Mouse (Mus musculus) midbrain, embryonic 11.5 days (tissue): ENCODE results near the gene Zfp664. TPM values are rescaled to one million over a fixed set of nuclear protein-coding genes. Genes with fewer than 3 reads are reported as not detected.
A peak's percentile ranks its signal among the peaks of the same experiment; 100 is the strongest.

ENCODE experiments used
- ATAC-seq: fragments of 200-750 bp; cut with Nextera tagmentation; 2 replicates; pipeline ENCODE4 v1.8.0; 2017; ENCODE audit warnings: moderate TSS enrichment, moderate library complexity; ENCODE audit not compliant: low FRiP score
- DNase-seq: peaks from one replicate; pipeline ENCODE4 v3.0.0; 2015; ENCODE audit warnings: low spot score; ENCODE audit errors: missing footprints
- H3K27ac ChIP-seq: fragments of 300-500 bp; sonication (generic); 2 replicates; pipeline ENCODE4 v1.5.1; 2014; ENCODE audit warnings: low read depth, low read length
- H3K27me3 ChIP-seq: fragments of 300-500 bp; sonication (generic); 2 replicates; pipeline ENCODE4 v1.6.1; 2014; ENCODE audit warnings: mild to moderate bottlenecking, low read length, moderate library complexity, mixed read lengths; ENCODE audit not compliant: control insufficient read depth, insufficient read depth
- H3K36me3 ChIP-seq: fragments of 300-500 bp; sonication (generic); 2 replicates; pipeline ENCODE4 v1.6.1; 2014; ENCODE audit warnings: mild to moderate bottlenecking, low read length, moderate library complexity, mixed read lengths; ENCODE audit not compliant: control insufficient read depth, insufficient read depth
- H3K4me1 ChIP-seq: fragments of 300-500 bp; sonication (generic); 2 replicates; pipeline ENCODE4 v1.6.1; 2014; ENCODE audit warnings: low read length; ENCODE audit not compliant: control insufficient read depth, insufficient read depth
- H3K4me2 ChIP-seq: fragments of 300-500 bp; sonication (generic); 2 replicates; pipeline ENCODE4 v1.6.1; 2014; ENCODE audit warnings: mild to moderate bottlenecking, moderate library complexity
- H3K4me3 ChIP-seq: fragments of 300-500 bp; sonication (generic); 2 replicates; pipeline ENCODE4 v1.5.1; 2014; ENCODE audit warnings: low read depth, low read length
- H3K9ac ChIP-seq: fragments of 300-500 bp; sonication (generic); 2 replicates; pipeline ENCODE4 v1.6.1; 2014; ENCODE audit warnings: low read length
- H3K9me3 ChIP-seq: fragments of 300-500 bp; sonication (generic); 2 replicates; pipeline ENCODE4 v1.6.1; 2016; ENCODE audit warnings: low read length; ENCODE audit not compliant: control insufficient read depth
- WGBS: fragments of 180-500 bp; shearing (Covaris S2); extraction: QIAGEN DNeasy Blood & Tissue Kit; methylation state at CpG from one replicate; pipeline ENCODE4 v1.1.7; 2014; 5-methylcytosine and 5-hydroxymethylcytosine counted together
- polyA plus RNA-seq: library from polyadenylated mRNA; unstranded; fragments of >200 nt; fragmentation: Nextera tagmentation; extraction: Ambion mirVana; gene quantifications from 2 replicates; pipeline ENCODE4 v1.2.1, GENCODE M21; 2014

Gene Zfp664
- polyA plus RNA-seq, 1 experiment from 2014 or later, result 160 TPM

GRCm38 (mm10) chr5:124883877-124884276, 21.4 kb downstream of the Zfp664 start:
- WGBS, result 96% methylated on average over 6 of the region's 6 CpGs
- no peak overlapping the region for H3K4me2 ChIP-seq
- no peak for ATAC-seq

GRCm38 (mm10) chr5:124888661-124889060, 26.2 kb downstream of the Zfp664 start:
- H3K4me3 ChIP-seq, result no peak overlapping the region
- H3K36me3 ChIP-seq, result peaks cover 12% of the 10 kb centered on the region
- ATAC-seq, result no peak
- H3K4me1 ChIP-seq, result peaks cover 3% of the 10 kb centered on the region; the same call in 1 of the 2 replicates
- no peak overlapping the region for H3K9ac ChIP-seq
- DNase-seq, result no peak
- no peak overlapping the region for H3K4me2 ChIP-seq
- H3K27ac ChIP-seq, result no peak overlapping the region
- no peaks in the 10 kb centered on the region for H3K9me3 ChIP-seq
- 96% methylated on average over 8 of the region's 8 CpGs for WGBS
- H3K27me3 ChIP-seq, result no peaks in the 10 kb centered on the region

More at GRCm38 (mm10) chr5:124883877-124884276, 21.4 kb downstream of the Zfp664 start:
- no peaks in the 10 kb centered on the region for H3K4me1 ChIP-seq
- no peak overlapping the region for H3K27ac ChIP-seq
- DNase-seq, result no peak
- H3K4me3 ChIP-seq, result no peak overlapping the region
- peaks cover 14% of the 10 kb centered on the region for H3K36me3 ChIP-seq
- no peaks in the 10 kb centered on the region for H3K9me3 ChIP-seq
- H3K27me3 ChIP-seq, result no peaks in the 10 kb centered on the region
- no peak overlapping the region for H3K9ac ChIP-seq

GRCm38 (mm10) chr5:124891921-124892370, 29.5 kb downstream of the Zfp664 start:
- peak; percentile 46; the same call in 1 of the 2 replicates for ATAC-seq
- Histone ChIP-seq H3K9me3 (no peaks in the 10 kb centered on the region), H3K36me3 (peaks cover 2% of the 10 kb centered on the region; the same call in 1 of the 2 replicates), H3K4me1 (peaks cover 3% of the 10 kb centered on the region; the same call in 1 of the 2 replicates), H3K4me2 (no peak overlapping the region), H3K27ac (no peak overlapping the region; the same call in 1 of the 2 replicates), H3K4me3 (no peak overlapping the region), H3K27me3 (no peaks in the 10 kb centered on the region), H3K9ac (no peak overlapping the region)
- 67% methylated on average over 3 of the region's 3 CpGs for WGBS
- no peak for DNase-seq

- H3K27ac ChIP-seq, result no peak overlapping the region
- no peaks in the 10 kb centered on the region for H3K9me3 ChIP-seq
- DNase-seq (no peak), ATAC-seq (no peak)
- no peak overlapping the region for H3K9ac ChIP-seq
- H3K4me2 ChIP-seq, result no peak overlapping the region
- H3K27me3 ChIP-seq, result no peaks in the 10 kb centered on the region
- 50% methylated on average over 7 of the region's 8 CpGs for WGBS
- no peaks in the 10 kb centered on the region for H3K4me1 ChIP-seq
- no peaks in the 10 kb centered on the region for H3K36me3 ChIP-seq
- H3K4me3 ChIP-seq, result no peak overlapping the region
Measured at GRCm38 (mm10) chr5:124896135-124896534, 33.6 kb downstream of the Zfp664 start.

GRCm38 (mm10) chr5:124899945-124900631, 37.6 kb downstream of the Zfp664 start:
- Histone ChIP-seq H3K27ac (no peak overlapping the region), H3K4me2 (no peak overlapping the region), H3K9ac (no peak overlapping the region), H3K9me3 (no peaks in the 10 kb centered on the region), H3K4me3 (no peak overlapping the region), H3K4me1 (no peaks in the 10 kb centered on the region), H3K36me3 (no peaks in the 10 kb centered on the region), H3K27me3 (no peaks in the 10 kb centered on the region)
- peak; percentile 98 for DNase-seq
- WGBS, result 39% methylated on average over 20 of the region's 20 CpGs
- 0 out of 2 replicates have a peak, but pooled peaks have one; percentile 33 for ATAC-seq

GRCm38 (mm10) chr5:124900738-124901490, 38.4 kb downstream of the Zfp664 start:
- 75% methylated on average over 19 of the region's 19 CpGs for WGBS
- Histone ChIP-seq H3K9me3 (no peaks in the 10 kb centered on the region), H3K4me1 (no peaks in the 10 kb centered on the region), H3K27me3 (no peaks in the 10 kb centered on the region), H3K9ac (no peak overlapping the region), H3K4me3 (no peak overlapping the region), H3K36me3 (no peaks in the 10 kb centered on the region), H3K4me2 (no peak overlapping the region), H3K27ac (no peak overlapping the region)
- DNase-seq, result no peak
- ATAC-seq, result no peak

- Histone ChIP-seq H3K9me3 (no peaks in the 10 kb centered on the region), H3K27me3 (no peaks in the 10 kb centered on the region), H3K4me2 (no peak overlapping the region), H3K27ac (no peak overlapping the region), H3K36me3 (no peaks in the 10 kb centered on the region), H3K4me1 (no peaks in the 10 kb centered on the region), H3K9ac (no peak overlapping the region), H3K4me3 (no peak overlapping the region)
- no peak for ATAC-seq
- DNase-seq, result no peak
- 89% methylated on average over 6 of the region's 6 CpGs for WGBS
Measured at GRCm38 (mm10) chr5:124901675-124902074, 39.2 kb downstream of the Zfp664 start.

- Histone ChIP-seq H3K9me3 (no peaks in the 10 kb centered on the region), H3K4me1 (no peaks in the 10 kb centered on the region), H3K9ac (no peak overlapping the region), H3K27me3 (no peaks in the 10 kb centered on the region), H3K4me3 (no peak overlapping the region), H3K36me3 (no peaks in the 10 kb centered on the region), H3K27ac (no peak overlapping the region), H3K4me2 (no peak overlapping the region)
- DNase-seq, result no peak
- 91% methylated on average over 10 of the region's 10 CpGs for WGBS
- ATAC-seq, result no peak
Measured at GRCm38 (mm10) chr5:124902195-124902594, 39.7 kb downstream of the Zfp664 start.

GRCm38 (mm10) chr5:124903852-124904251, 41.4 kb downstream of the Zfp664 start:
- Histone ChIP-seq H3K27ac (no peak overlapping the region), H3K4me2 (no peak overlapping the region), H3K4me1 (no peaks in the 10 kb centered on the region), H3K27me3 (no peaks in the 10 kb centered on the region), H3K9me3 (no peaks in the 10 kb centered on the region), H3K9ac (no peak overlapping the region), H3K36me3 (no peaks in the 10 kb centered on the region), H3K4me3 (no peak overlapping the region)
- DNase-seq (no peak), ATAC-seq (no peak)
- 81% methylated on average over 4 of the region's 4 CpGs for WGBS
